Mouse (Mus musculus): ENCODE data around the gene Trp53rkb. TPM values are rescaled to one million over a fixed set of nuclear protein-coding genes. Genes with fewer than 3 reads are reported as not detected.
A peak's percentile ranks its signal among the peaks of the same experiment; 100 is the strongest.

The Trp53rkb gene
- polyA plus RNA-seq, 1 experiment from 2014 or later: 13.2 TPM

DNA sequence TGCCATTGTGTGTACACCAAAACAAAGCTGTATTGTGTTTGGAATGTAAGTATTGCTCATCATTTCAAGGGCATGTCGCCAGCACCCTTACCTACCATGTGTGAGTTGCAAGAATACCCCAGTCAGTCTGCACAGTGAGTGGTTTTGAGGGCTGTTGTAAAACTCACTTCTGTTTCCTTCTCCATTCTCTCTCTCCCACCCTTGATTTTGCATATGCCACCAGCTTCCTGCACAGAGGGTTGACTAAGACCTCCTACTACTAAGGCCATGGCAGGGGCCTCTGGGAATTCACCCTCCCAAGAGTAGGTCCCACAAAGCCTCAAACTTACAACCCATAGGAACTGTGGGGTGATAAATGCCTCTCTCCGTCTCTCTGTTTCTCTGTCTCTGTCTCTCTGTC lies 9.1 kb downstream of the Trp53rkb start:
- H3K9me3 ChIP-seq: no peaks in the 10 kb centered on the region
- 77% methylated on average over 2 of the region's 2 CpGs for WGBS
- H3K4me3 ChIP-seq: no peak overlapping the region
- H3K36me3 ChIP-seq: peaks cover 20% of the 10 kb centered on the region
- H3K9ac ChIP-seq: no peak overlapping the region
- H3K4me2 ChIP-seq (replicated peaks): no peak overlapping the region
- no peak for ATAC-seq (ENCODE audit: low FRiP score, low read depth)
- H3K27ac ChIP-seq: no peak overlapping the region
- peaks cover 5% of the 10 kb centered on the region; the same call in 1 of the 2 replicates for H3K4me1 ChIP-seq
- no peaks in the 10 kb centered on the region for H3K27me3 ChIP-seq (replicated peaks)

- ATAC-seq (ENCODE audit: low FRiP score, low read depth): no peak
- Histone ChIP-seq H3K27ac (no peak overlapping the region), H3K9me3 (no peaks in the 10 kb centered on the region), H3K36me3 (peaks cover 3% of the 10 kb centered on the region; the same call in 1 of the 2 replicates), H3K9ac (no peak overlapping the region), H3K27me3 (replicated peaks) (no peaks in the 10 kb centered on the region), H3K4me1 (peaks cover 5% of the 10 kb centered on the region; the same call in 1 of the 2 replicates), H3K4me3 (no peak overlapping the region), H3K4me2 (replicated peaks) (no peak overlapping the region)
- 88% methylated on average over 3 of the region's 3 CpGs for WGBS
Observed at GRCm38 (mm10) chr2:166803298-166803697, 11.0 kb downstream of the Trp53rkb start.

GRCm38 (mm10) chr2:166805250-166806172 lies 13.2 kb downstream of the Trp53rkb start, which contains the start of gene Arfgef2:
Arfgef2 (plus strand) TSS chr2:166805588.
- peaks cover 5% of the 10 kb centered on the region; the same call in 1 of the 2 replicates for H3K4me1 ChIP-seq
- H3K36me3 ChIP-seq: no peaks in the 10 kb centered on the region
- H3K27me3 ChIP-seq (replicated peaks): no peaks in the 10 kb centered on the region
- H3K4me3 ChIP-seq: peak within 1 kb of the TSS; percentile 77
- peak within 1 kb of the TSS; percentile 79 for H3K9ac ChIP-seq
- 0 out of 2 replicates have a peak within 1 kb of the TSS, but pooled peaks have one; percentile 20 for H3K27ac ChIP-seq
- WGBS: under 1% methylated on average over 73 of the region's 76 CpGs
- no peaks in the 10 kb centered on the region for H3K9me3 ChIP-seq
- peak within 1 kb of the TSS; percentile 95 for H3K4me2 ChIP-seq (replicated peaks)
- peak; percentile 81 for ATAC-seq (ENCODE audit: low FRiP score, low read depth)

DNA sequence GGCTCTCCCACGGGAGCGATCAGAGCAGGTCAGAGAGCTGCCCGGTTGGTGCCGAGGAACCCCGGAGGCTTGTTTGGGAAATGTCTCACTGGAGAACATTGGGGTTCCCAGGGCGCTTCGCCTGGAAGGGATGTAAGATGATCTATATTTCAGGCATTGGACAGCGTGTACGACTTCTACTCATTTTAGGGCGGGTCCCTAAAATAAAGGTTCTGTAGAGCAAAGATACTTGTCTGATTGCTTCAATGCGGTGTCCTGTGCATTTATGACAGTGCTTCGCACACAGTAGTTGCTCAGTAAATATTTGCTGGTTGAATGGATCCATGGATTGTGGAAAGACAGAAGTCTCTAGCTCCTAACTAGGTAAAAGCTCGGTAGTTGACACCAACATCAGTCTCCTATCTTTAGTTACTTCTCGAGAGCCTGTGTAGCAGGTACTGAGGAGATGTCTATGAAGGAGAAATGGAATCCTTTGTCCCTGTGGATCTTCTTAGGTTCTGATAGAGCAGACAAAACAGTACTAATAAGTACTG lies 13.9 kb downstream of the Trp53rkb start:
- no peaks in the 10 kb centered on the region for H3K27me3 ChIP-seq (replicated peaks)
- H3K9me3 ChIP-seq: no peaks in the 10 kb centered on the region
- H3K27ac ChIP-seq: no peak overlapping the region
- peak overlapping the region; percentile 95 for H3K4me2 ChIP-seq (replicated peaks)
- peak overlapping the region; percentile 79 for H3K9ac ChIP-seq
- ATAC-seq (ENCODE audit: low FRiP score, low read depth): 0 out of 2 replicates have a peak, but pooled peaks have one; percentile 4
- peaks cover 5% of the 10 kb centered on the region; the same call in 1 of the 2 replicates for H3K4me1 ChIP-seq
- H3K36me3 ChIP-seq: no peaks in the 10 kb centered on the region
- 24% methylated on average over 14 of the region's 14 CpGs for WGBS
- peak overlapping the region; percentile 77 for H3K4me3 ChIP-seq

DNA sequence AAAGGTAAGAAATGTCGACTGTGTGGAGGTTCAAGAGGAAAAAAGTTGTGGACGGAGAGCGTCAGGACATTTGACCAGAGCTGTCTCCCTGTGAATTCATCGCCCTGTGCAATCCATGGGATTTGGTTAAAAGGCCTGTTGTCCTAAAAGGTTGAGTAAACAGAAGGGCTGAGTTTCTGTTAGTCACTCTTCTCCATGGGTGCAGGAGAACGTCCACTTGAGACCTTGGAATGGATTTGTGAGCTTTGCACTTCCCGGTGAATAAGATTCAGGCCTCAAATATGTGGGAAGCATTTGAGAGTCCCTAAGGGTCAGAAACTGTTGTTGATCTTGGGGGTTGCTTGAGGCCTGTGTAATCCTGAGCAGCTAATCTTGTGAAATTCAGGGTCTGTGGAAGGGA lies 14.5 kb downstream of the Trp53rkb start:
- Histone ChIP-seq H3K27me3 (replicated peaks) (no peaks in the 10 kb centered on the region), H3K4me2 (replicated peaks) (peak overlapping the region; percentile 95; the same call in 1 of the 2 replicates), H3K4me1 (peaks cover 5% of the 10 kb centered on the region; the same call in 1 of the 2 replicates), H3K9ac (no peak overlapping the region), H3K4me3 (no peak overlapping the region), H3K9me3 (no peaks in the 10 kb centered on the region), H3K27ac (no peak overlapping the region), H3K36me3 (no peaks in the 10 kb centered on the region)
- WGBS: 89% methylated on average over 6 of the region's 6 CpGs
- ATAC-seq (ENCODE audit: low FRiP score, low read depth): no peak

- H3K4me3 ChIP-seq: no peak overlapping the region
Observed at GRCm38 (mm10) chr2:166809499-166809898, 17.2 kb downstream of the Trp53rkb start.

GRCm38 (mm10) chr2:166810821-166811220 lies 18.5 kb downstream of the Trp53rkb start:
- no peak for ATAC-seq (ENCODE audit: low FRiP score, low read depth)

More at GRCm38 (mm10) chr2:166809499-166809898, 17.2 kb downstream of the Trp53rkb start:
- WGBS: 94% methylated on average over 5 of the region's 5 CpGs
- ATAC-seq (ENCODE audit: low FRiP score, low read depth): no peak
- no peak overlapping the region for H3K9ac ChIP-seq
- H3K4me1 ChIP-seq: peaks cover 5% of the 10 kb centered on the region; the same call in 1 of the 2 replicates
- no peaks in the 10 kb centered on the region for H3K9me3 ChIP-seq
- H3K36me3 ChIP-seq: no peaks in the 10 kb centered on the region
- H3K27me3 ChIP-seq (replicated peaks): no peaks in the 10 kb centered on the region
- H3K27ac ChIP-seq: no peak overlapping the region
- no peak overlapping the region for H3K4me2 ChIP-seq (replicated peaks)

DNA sequence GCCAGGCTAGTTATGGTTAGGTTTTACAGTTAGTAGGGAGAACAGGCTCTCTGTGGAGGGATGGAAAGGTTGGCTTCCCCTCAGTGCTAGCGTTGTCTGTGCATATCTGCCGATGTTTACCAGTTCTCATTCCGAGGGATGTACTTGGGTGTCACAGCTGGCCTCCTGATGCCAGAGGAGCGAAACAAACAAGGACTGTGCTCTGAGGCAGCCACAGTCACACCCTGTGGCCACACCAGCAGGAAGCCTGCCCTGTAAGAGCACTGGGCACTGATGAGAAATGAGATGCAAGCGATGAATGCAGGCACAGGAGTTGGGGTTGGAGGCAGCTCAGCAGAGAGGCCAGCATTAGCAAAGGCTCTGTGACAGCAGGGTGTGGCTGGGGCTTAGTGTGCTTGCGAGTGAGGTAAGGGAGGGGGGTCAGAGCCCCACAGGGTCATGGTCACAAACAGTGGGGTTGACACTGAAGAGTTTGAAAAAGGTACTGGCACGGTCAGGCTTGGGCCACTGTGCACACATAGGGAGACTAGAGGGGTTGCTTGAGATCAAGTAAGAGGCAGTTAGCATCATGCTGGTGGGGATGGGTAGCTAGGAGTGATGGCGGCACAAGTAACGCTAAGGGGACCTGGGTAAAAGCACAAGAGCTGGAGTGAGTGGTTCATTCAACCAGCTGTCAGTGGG lies 26.3 kb downstream of the Trp53rkb start:
- Histone ChIP-seq H3K4me2 (replicated peaks) (no peak overlapping the region), H3K9ac (no peak overlapping the region), H3K4me1 (no peaks in the 10 kb centered on the region), H3K27ac (no peak overlapping the region), H3K36me3 (no peaks in the 10 kb centered on the region), H3K4me3 (no peak overlapping the region), H3K27me3 (replicated peaks) (no peaks in the 10 kb centered on the region), H3K9me3 (no peaks in the 10 kb centered on the region)
- 90% methylated on average over 9 of the region's 9 CpGs for WGBS
- ATAC-seq (ENCODE audit: low FRiP score, low read depth): no peak

More at GRCm38 (mm10) chr2:166810821-166811220, 18.5 kb downstream of the Trp53rkb start:
- no peak overlapping the region for H3K4me2 ChIP-seq (replicated peaks)
- no peaks in the 10 kb centered on the region for H3K9me3 ChIP-seq
- H3K4me3 ChIP-seq: no peak overlapping the region
- peaks cover 3% of the 10 kb centered on the region; the same call in 1 of the 2 replicates for H3K4me1 ChIP-seq
- H3K27me3 ChIP-seq (replicated peaks): no peaks in the 10 kb centered on the region
- H3K9ac ChIP-seq: no peak overlapping the region
- WGBS: 83% methylated on average over 10 of the region's 10 CpGs
- H3K36me3 ChIP-seq: no peaks in the 10 kb centered on the region
- no peak overlapping the region for H3K27ac ChIP-seq

DNA sequence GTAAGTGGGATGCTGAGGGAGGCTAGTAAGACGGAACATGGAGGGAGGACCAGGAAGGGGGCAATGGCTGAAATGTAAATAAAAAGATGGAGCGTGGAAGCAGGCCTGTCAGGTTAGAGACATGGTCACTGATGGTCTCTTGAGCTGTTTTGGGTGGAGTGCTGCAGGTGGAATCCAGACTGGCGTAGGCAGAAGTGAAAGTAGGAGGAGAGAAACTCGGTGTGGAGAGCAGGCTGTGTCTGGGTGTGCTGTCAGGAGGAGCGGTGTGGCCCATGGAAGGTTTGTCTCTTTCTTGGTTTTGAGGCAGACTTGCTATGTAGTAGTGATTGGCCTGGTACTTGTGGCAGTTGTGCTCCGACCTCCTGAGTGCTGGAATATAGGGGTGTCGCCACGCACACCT lies 27.5 kb downstream of the Trp53rkb start:
- ATAC-seq (ENCODE audit: low FRiP score, low read depth): no peak
- H3K9ac ChIP-seq: no peak overlapping the region

GRCm38 (mm10) chr2:166820844-166821243 lies 28.5 kb downstream of the Trp53rkb start:
- no peaks in the 10 kb centered on the region for H3K4me1 ChIP-seq
- ATAC-seq (ENCODE audit: low FRiP score, low read depth): no peak
- H3K27me3 ChIP-seq (replicated peaks): no peaks in the 10 kb centered on the region
- WGBS: 58% methylated on average over 2 of the region's 2 CpGs
- H3K36me3 ChIP-seq: no peaks in the 10 kb centered on the region
- no peak overlapping the region for H3K9ac ChIP-seq
- no peak overlapping the region for H3K4me2 ChIP-seq (replicated peaks)
- H3K27ac ChIP-seq: no peak overlapping the region
- H3K4me3 ChIP-seq: no peak overlapping the region
- H3K9me3 ChIP-seq: no peaks in the 10 kb centered on the region

More for the DNA sequence above, 27.5 kb downstream of the Trp53rkb start:
- H3K4me1 ChIP-seq: no peaks in the 10 kb centered on the region
- H3K27ac ChIP-seq: no peak overlapping the region
- H3K36me3 ChIP-seq: no peaks in the 10 kb centered on the region
- H3K9me3 ChIP-seq: no peaks in the 10 kb centered on the region
- no peaks in the 10 kb centered on the region for H3K27me3 ChIP-seq (replicated peaks)
- 91% methylated on average over 8 of the region's 8 CpGs for WGBS
- no peak overlapping the region for H3K4me3 ChIP-seq
- no peak overlapping the region for H3K4me2 ChIP-seq (replicated peaks)

DNA sequence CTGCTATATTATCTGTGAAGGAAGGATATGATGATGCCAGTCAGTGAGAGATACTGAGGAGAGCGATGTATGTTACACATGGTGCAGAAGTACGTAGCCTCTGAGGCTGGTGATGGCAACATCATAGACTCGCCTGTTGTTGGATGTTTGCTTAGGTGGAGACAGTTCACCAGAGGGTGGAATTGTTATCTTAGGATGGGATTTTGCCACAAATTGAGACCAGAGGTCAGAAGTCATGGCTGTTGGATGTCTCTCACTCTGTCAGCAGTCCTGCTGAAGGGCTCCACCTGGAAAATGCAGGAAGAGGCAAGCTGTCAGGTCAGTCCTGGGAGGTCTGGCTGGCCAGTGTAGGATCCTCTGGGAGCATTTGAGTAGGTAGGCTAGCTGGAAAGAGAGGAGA lies 29.1 kb downstream of the Trp53rkb start:
- WGBS: 90% methylated on average over 3 of the region's 3 CpGs
- Histone ChIP-seq H3K27ac (no peak overlapping the region), H3K4me2 (replicated peaks) (no peak overlapping the region), H3K36me3 (no peaks in the 10 kb centered on the region), H3K4me3 (no peak overlapping the region), H3K9me3 (no peaks in the 10 kb centered on the region), H3K9ac (no peak overlapping the region), H3K27me3 (replicated peaks) (no peaks in the 10 kb centered on the region), H3K4me1 (no peaks in the 10 kb centered on the region)
- no peak for ATAC-seq (ENCODE audit: low FRiP score, low read depth)

All from neural tube, embryonic 12.5 days (tissue).